Mouse (Mus musculus) limb, embryonic 11.5 days (tissue): ENCODE measurements around the gene Lrrc8d. TPM values are rescaled to one million over a fixed set of nuclear protein-coding genes. Genes with fewer than 3 reads are reported as not detected.

Source experiments
- ATAC-seq: fragments of 200-750 bp; cut with Nextera tagmentation; 2 replicates; pipeline ENCODE4 v1.8.0; 2017; ENCODE audit warnings: low read depth; ENCODE audit not compliant: insufficient number of reproducible peaks, low FRiP score, low TSS enrichment
- DNase-seq: peaks from one replicate; pipeline ENCODE4 v3.0.0-alpha.2; 2015; ENCODE audit warnings: low spot score
- H3K27ac ChIP-seq: fragments of 300-500 bp; sonication (generic); replicated peaks from 2 replicates; pipeline ENCODE4 v1.5.1; 2014; ENCODE audit warnings: low read depth, mild to moderate bottlenecking, low read length
- H3K27me3 ChIP-seq: fragments of 300-500 bp; sonication (generic); 2 replicates; pipeline ENCODE4 v1.6.1; 2014; ENCODE audit warnings: mild to moderate bottlenecking, low read length, mixed read lengths; ENCODE audit not compliant: control insufficient read depth, insufficient read depth
- H3K36me3 ChIP-seq: fragments of 300-500 bp; sonication (generic); 2 replicates; pipeline ENCODE4 v1.6.1; 2014; ENCODE audit warnings: mild to moderate bottlenecking, low read length, moderate library complexity, mixed read lengths; ENCODE audit not compliant: control insufficient read depth, insufficient read depth
- H3K4me1 ChIP-seq: fragments of 300-500 bp; sonication (generic); 2 replicates; pipeline ENCODE4 v1.6.1; 2014; ENCODE audit warnings: low read length, mixed read lengths; ENCODE audit not compliant: control insufficient read depth, insufficient read depth
- H3K4me2 ChIP-seq: fragments of 300-500 bp; sonication (generic); 2 replicates; pipeline ENCODE4 v1.6.1; 2014; ENCODE audit warnings: low read depth, mild to moderate bottlenecking, moderate library complexity; ENCODE audit not compliant: severe bottlenecking
- H3K4me3 ChIP-seq: fragments of 300-500 bp; sonication (generic); 2 replicates; pipeline ENCODE4 v1.5.1; 2014; ENCODE audit warnings: low read depth, low read length
- H3K9ac ChIP-seq: fragments of 300-500 bp; sonication (generic); 2 replicates; pipeline ENCODE4 v1.6.1; 2014; ENCODE audit warnings: mild to moderate bottlenecking, low read length
- H3K9me3 ChIP-seq: fragments of 300-500 bp; sonication (generic); 2 replicates; pipeline ENCODE4 v1.6.1; 2016; ENCODE audit warnings: low read length; ENCODE audit not compliant: control insufficient read depth
- WGBS: fragments of 180-500 bp; shearing (Covaris S2); extraction: QIAGEN DNeasy Blood & Tissue Kit; methylation state at CpG from one replicate; pipeline ENCODE4 v1.1.7; 2014; 5-methylcytosine and 5-hydroxymethylcytosine counted together
- polyA plus RNA-seq: library from polyadenylated mRNA; unstranded; fragments of >200 nt; fragmentation: Nextera tagmentation; extraction: Ambion mirVana; gene quantifications from 2 replicates; pipeline ENCODE4 v1.2.1, GENCODE M21; 2014

Lrrc8d gene
- polyA plus RNA-seq, 1 experiment from 2014 or later = 21.4 TPM

- no peak overlapping the region for H3K27ac ChIP-seq
- WGBS = 91% methylated on average over 7 of the region's 7 CpGs
- no peak overlapping the region for H3K4me3 ChIP-seq
- no peaks in the 10 kb centered on the region for H3K4me1 ChIP-seq
- no peak overlapping the region for H3K9ac ChIP-seq
- no peak for DNase-seq
- H3K9me3 ChIP-seq = no peaks in the 10 kb centered on the region
- H3K36me3 ChIP-seq = no peaks in the 10 kb centered on the region
- no peaks in the 10 kb centered on the region for H3K27me3 ChIP-seq
- H3K4me2 ChIP-seq = no peak overlapping the region
- no peak for ATAC-seq
Observed at GRCm38 (mm10) chr5:105869739-105870138, 170.0 kb downstream of the Lrrc8d start.

DNA sequence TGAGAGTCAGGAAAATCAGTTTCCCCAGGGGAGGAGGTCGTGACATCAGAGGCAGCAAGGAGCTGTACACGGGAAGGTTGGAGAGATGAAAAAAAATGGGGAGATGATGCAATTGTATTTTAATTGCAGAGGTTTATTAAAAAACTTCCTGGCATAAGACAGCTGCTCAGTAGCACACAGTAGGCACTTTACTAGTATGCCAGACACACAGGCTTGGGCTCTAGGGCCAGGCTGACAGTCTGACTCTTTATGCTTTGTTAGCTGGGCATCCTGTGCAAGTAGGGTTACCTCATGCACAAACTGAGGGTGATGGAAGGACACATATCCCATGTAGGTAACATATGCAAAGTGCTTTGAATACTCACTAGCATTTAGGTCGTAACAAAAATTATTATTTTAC lies 171.4 kb downstream of the Lrrc8d start:
- H3K4me1 ChIP-seq = no peaks in the 10 kb centered on the region
- H3K27me3 ChIP-seq = no peaks in the 10 kb centered on the region
- H3K4me3 ChIP-seq = no peak overlapping the region
- ATAC-seq = no peak
- no peaks in the 10 kb centered on the region for H3K36me3 ChIP-seq
- DNase-seq = no peak
- H3K4me2 ChIP-seq = no peak overlapping the region
- H3K9ac ChIP-seq = no peak overlapping the region
- H3K27ac ChIP-seq = no peak overlapping the region
- H3K9me3 ChIP-seq = no peaks in the 10 kb centered on the region
- 85% methylated on average over 3 of the region's 3 CpGs for WGBS

- H3K4me2 ChIP-seq = no peak overlapping the region
- no peaks in the 10 kb centered on the region for H3K36me3 ChIP-seq
- H3K4me3 ChIP-seq = no peak overlapping the region
- DNase-seq (no peak), ATAC-seq (no peak)
- no peaks in the 10 kb centered on the region for H3K9me3 ChIP-seq
- no peaks in the 10 kb centered on the region for H3K4me1 ChIP-seq
- no peaks in the 10 kb centered on the region for H3K27me3 ChIP-seq
- 77% methylated on average over 8 of the region's 8 CpGs for WGBS
- no peak overlapping the region for H3K27ac ChIP-seq
- no peak overlapping the region for H3K9ac ChIP-seq
Observed at GRCm38 (mm10) chr5:105872176-105872575, 172.4 kb downstream of the Lrrc8d start.

DNA sequence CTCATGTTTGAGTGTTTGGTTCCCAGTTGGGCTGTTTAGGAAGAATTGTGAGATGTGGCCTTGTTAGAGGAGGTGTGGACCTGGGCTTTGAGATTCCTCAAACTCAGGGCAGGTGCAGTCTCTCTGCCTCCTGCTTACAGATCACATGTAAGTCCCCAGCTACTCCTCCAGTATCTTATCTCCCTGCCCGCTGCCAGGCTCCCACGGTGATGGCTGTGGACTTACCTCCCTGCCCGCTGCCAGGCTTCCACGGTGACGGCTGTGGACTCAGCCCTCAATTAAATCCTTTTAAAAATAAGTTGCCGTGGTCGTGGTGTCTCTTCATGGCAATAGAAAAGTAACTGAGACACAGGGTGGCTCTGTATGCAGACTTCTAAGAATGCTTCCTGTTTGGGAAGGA lies 173.1 kb downstream of the Lrrc8d start:
- H3K4me2 ChIP-seq = no peak overlapping the region
- ATAC-seq (no peak), DNase-seq (no peak)
- H3K27me3 ChIP-seq = no peaks in the 10 kb centered on the region
- no peaks in the 10 kb centered on the region for H3K36me3 ChIP-seq
- H3K9me3 ChIP-seq = no peaks in the 10 kb centered on the region
- peaks cover 3% of the 10 kb centered on the region; the same call in 1 of the 2 replicates for H3K4me1 ChIP-seq
- no peak overlapping the region for H3K9ac ChIP-seq
- no peak overlapping the region for H3K4me3 ChIP-seq
- no peak overlapping the region for H3K27ac ChIP-seq
- 68% methylated on average over 7 of the region's 7 CpGs for WGBS

DNA sequence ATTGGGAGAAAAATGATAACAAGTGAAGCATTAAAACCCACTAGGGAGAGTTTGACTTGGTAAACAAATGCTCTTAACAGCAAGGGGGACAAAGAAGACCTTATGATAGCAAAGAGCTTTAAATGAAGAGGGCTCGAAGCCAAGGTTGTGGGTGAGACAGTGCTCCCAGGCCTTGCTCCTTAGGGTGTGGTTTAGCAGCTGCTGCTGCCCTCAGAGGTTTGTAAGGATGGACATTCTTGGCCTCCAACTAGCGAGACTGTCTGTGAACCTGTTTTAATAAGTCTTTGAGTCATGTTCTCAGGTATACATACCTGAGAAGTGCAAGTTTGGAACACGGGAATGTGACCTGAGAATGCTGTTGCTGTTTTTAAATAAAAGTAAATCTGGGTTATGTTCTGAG lies 174.0 kb downstream of the Lrrc8d start:
- no peak overlapping the region for H3K4me3 ChIP-seq
- H3K9me3 ChIP-seq = no peaks in the 10 kb centered on the region
- no peak overlapping the region for H3K27ac ChIP-seq
- H3K4me1 ChIP-seq = peaks cover 12% of the 10 kb centered on the region; the same call in 1 of the 2 replicates
- no peak overlapping the region for H3K9ac ChIP-seq
- DNase-seq = no peak
- H3K4me2 ChIP-seq = no peak overlapping the region
- no peaks in the 10 kb centered on the region for H3K27me3 ChIP-seq
- 74% methylated on average over 3 of the region's 3 CpGs for WGBS
- ATAC-seq = no peak
- H3K36me3 ChIP-seq = no peaks in the 10 kb centered on the region

DNA sequence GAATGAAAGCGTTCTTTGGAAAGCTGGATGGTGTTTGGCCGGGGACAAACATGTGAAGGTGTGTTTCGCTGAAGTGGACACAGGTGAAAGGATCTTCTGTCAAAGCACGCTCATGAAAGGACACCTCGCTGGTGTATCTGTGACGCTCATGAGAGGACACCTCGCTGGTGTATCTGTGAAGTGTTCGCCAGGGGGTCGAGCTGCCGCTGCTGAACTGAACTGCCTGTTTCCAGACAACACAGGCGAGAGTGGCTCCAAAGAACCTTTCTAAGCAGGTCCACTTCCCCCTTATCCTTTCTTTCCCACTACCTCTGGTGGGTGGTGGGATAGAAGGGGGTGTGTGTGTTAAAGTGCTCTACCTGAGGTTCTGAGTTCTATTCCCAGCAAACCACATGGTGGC lies 174.7 kb downstream of the Lrrc8d start:
- no peaks in the 10 kb centered on the region for H3K36me3 ChIP-seq
- peaks cover 12% of the 10 kb centered on the region; the same call in 1 of the 2 replicates for H3K4me1 ChIP-seq
- no peak for ATAC-seq

GRCm38 (mm10) chr5:105876068-105876924 lies 176.5 kb downstream of the Lrrc8d start, which contains the start of gene Zfp326:
Gene Zfp326, plus strand, starts transcription at chr5:105876565.
- Histone ChIP-seq H3K4me1 (peaks cover 12% of the 10 kb centered on the region; the same call in 1 of the 2 replicates), H3K9ac (peak within 1 kb of the TSS; percentile 100), H3K9me3 (no peaks in the 10 kb centered on the region), H3K36me3 (no peaks in the 10 kb centered on the region), H3K27ac (peak within 1 kb of the TSS; percentile 84), H3K4me3 (peak within 1 kb of the TSS; percentile 96), H3K4me2 (peak within 1 kb of the TSS; percentile 69), H3K27me3 (no peaks in the 10 kb centered on the region)
- ATAC-seq = peak; percentile 97
- DNase-seq = peak; percentile 96
- under 1% methylated on average over 74 of the region's 83 CpGs for WGBS

More for the DNA sequence above, 174.7 kb downstream of the Lrrc8d start:
- DNase-seq = no peak
- Histone ChIP-seq H3K27me3 (no peaks in the 10 kb centered on the region), H3K27ac (no peak overlapping the region), H3K4me3 (no peak overlapping the region), H3K4me2 (no peak overlapping the region), H3K9ac (no peak overlapping the region), H3K9me3 (no peaks in the 10 kb centered on the region)
- WGBS = 95% methylated on average over 11 of the region's 11 CpGs

GRCm38 (mm10) chr5:105876925-105877774 lies 177.4 kb downstream of the Lrrc8d start:
- H3K27ac ChIP-seq = peak overlapping the region; percentile 84
- WGBS = under 1% methylated on average over 46 of the region's 46 CpGs
- peaks cover 12% of the 10 kb centered on the region; the same call in 1 of the 2 replicates for H3K4me1 ChIP-seq
- peak; percentile 64 for DNase-seq
- H3K27me3 ChIP-seq = no peaks in the 10 kb centered on the region
- no peaks in the 10 kb centered on the region for H3K9me3 ChIP-seq
- peak overlapping the region; percentile 96 for H3K4me3 ChIP-seq
- peak overlapping the region; percentile 69 for H3K4me2 ChIP-seq
- peak overlapping the region; percentile 100 for H3K9ac ChIP-seq
- ATAC-seq = no peak
- H3K36me3 ChIP-seq = no peaks in the 10 kb centered on the region; the same call in 1 of the 2 replicates
